Mouse (Mus musculus) neural tube, embryonic 13.5 days (tissue): ENCODE data around the gene Cul1. TPM values are rescaled to one million over a fixed set of nuclear protein-coding genes. Genes with fewer than 3 reads are reported as not detected.

Experiments used
- ATAC-seq: fragments of 200-750 bp; cut with Nextera tagmentation; 2 replicates; pipeline ENCODE4 v1.8.0; 2017; ENCODE audit warnings: low read depth, mild to moderate bottlenecking, moderate TSS enrichment, moderate library complexity
- H3K27ac ChIP-seq: fragments of 300-500 bp; sonication (generic); replicated peaks from 2 replicates; pipeline ENCODE4 v1.5.1; 2015; ENCODE audit warnings: moderate library complexity, mild to moderate bottlenecking, inconsistent platforms
- H3K27me3 ChIP-seq: fragments of 300-500 bp; sonication (generic); 2 replicates; pipeline ENCODE4 v1.6.1; 2015; ENCODE audit warnings: mild to moderate bottlenecking, inconsistent platforms
- H3K36me3 ChIP-seq: fragments of 300-500 bp; sonication (generic); 2 replicates; pipeline ENCODE4 v1.6.1; 2015; ENCODE audit warnings: mild to moderate bottlenecking, inconsistent platforms
- H3K4me1 ChIP-seq: fragments of 300-500 bp; sonication (generic); replicated peaks from 2 replicates; pipeline ENCODE4 v1.6.1; 2015; ENCODE audit warnings: inconsistent platforms
- H3K4me2 ChIP-seq: fragments of 300-500 bp; sonication (generic); 2 replicates; pipeline ENCODE4 v1.6.1; 2015; ENCODE audit warnings: inconsistent platforms, mild to moderate bottlenecking, moderate library complexity
- H3K4me3 ChIP-seq: fragments of 300-500 bp; sonication (generic); 2 replicates; pipeline ENCODE4 v1.5.1; 2015; ENCODE audit warnings: mild to moderate bottlenecking, inconsistent platforms
- H3K9ac ChIP-seq: fragments of 300-500 bp; sonication (generic); 2 replicates; pipeline ENCODE4 v1.6.1; 2015; ENCODE audit warnings: moderate library complexity, mild to moderate bottlenecking, inconsistent platforms
- H3K9me3 ChIP-seq: fragments of 300-500 bp; sonication (generic); 2 replicates; pipeline ENCODE4 v1.6.1; 2016; ENCODE audit warnings: inconsistent platforms
- WGBS: fragments of 180-500 bp; shearing (Covaris S2); methylation state at CpG from one replicate; pipeline ENCODE4 v1.1.7; 2015; 5-methylcytosine and 5-hydroxymethylcytosine counted together
- polyA plus RNA-seq: library from polyadenylated mRNA; unstranded; fragments of >200 nt; fragmentation: Nextera tagmentation; extraction: Ambion mirVana; gene quantifications from 2 replicates; pipeline ENCODE4 v1.2.1, GENCODE M21; 2015

Gene Cul1
- polyA plus RNA-seq, 1 experiment from 2014 or later, result 116 TPM

DNA sequence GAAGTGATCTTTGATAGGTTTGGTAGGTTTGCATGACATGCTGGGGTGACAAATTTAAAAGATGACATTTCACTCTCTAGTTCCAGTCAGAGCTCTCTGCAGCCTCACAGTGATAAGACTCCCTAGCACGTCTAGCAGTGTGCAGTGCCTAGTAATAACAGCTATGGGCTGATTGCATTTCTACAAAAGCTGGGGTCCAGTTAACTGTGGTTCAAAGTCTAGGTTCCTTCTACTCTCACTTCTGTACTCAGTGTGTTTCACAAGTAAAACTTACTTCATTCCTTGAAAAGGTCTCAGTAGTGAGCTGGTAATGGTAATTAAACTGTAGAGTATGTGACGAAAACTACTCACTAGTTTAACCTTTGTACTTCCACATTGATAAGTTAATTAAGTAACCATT lies 66.8 kb downstream of the Cul1 start:
- Histone ChIP-seq H3K36me3 (peaks cover 91% of the 10 kb centered on the region), H3K4me3 (no peak overlapping the region), H3K4me2 (no peak overlapping the region), H3K27ac (no peak overlapping the region), H3K9ac (no peak overlapping the region), H3K9me3 (no peaks in the 10 kb centered on the region), H3K4me1 (no peaks in the 10 kb centered on the region), H3K27me3 (no peaks in the 10 kb centered on the region)
- 87% methylated on average over 2 of the region's 2 CpGs for WGBS
- no peak for ATAC-seq

DNA sequence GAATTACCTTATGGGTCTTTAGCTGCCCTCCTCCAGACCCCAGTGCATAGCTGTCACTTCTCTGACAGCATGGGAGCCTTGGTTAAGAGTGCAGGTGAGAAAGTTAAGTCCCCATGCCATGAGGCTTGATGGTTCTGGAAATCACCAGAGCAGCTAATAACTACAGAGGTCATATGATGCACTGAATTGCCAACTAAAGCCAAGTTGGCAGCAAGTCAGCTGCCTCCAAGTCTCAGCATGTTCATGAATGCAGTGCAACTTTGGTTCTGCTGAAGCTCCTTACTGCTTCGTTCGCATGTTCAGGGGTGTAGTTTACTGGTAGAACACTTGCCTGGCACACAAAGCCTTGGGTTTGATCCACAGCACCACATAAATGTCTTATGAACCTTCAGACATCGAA lies 69.2 kb downstream of the Cul1 start:
- H3K9ac ChIP-seq, result no peak overlapping the region
- H3K4me3 ChIP-seq, result no peak overlapping the region
- no peaks in the 10 kb centered on the region for H3K4me1 ChIP-seq
- H3K9me3 ChIP-seq, result no peaks in the 10 kb centered on the region
- ATAC-seq, result no peak
- no peak overlapping the region for H3K4me2 ChIP-seq
- H3K36me3 ChIP-seq, result peaks cover 90% of the 10 kb centered on the region
- WGBS, result 95% methylated on average over 3 of the region's 3 CpGs
- no peaks in the 10 kb centered on the region for H3K27me3 ChIP-seq
- no peak overlapping the region for H3K27ac ChIP-seq

DNA sequence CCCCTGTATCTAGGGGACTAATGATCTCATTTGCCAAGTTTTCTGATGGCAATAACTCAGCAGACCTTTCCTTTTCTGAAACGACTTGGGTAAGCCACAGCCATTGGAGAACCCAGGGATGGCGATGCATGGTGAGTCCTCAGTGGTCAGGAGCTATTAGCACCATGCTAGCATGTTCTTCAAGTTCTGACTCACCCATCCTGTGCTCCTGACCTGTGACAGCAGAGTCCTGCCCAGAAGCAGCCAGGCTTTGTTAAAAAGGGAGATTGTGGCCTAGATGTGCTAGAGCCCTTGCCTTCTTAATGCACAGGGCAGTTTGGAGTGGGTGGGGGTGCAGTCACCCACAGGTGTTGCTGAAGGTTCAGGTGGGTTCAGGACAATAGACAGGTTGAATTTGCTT lies 71.8 kb downstream of the Cul1 start:
- ATAC-seq, result no peak
- H3K27me3 ChIP-seq, result no peaks in the 10 kb centered on the region
- H3K4me3 ChIP-seq, result no peak overlapping the region
- no peak overlapping the region for H3K4me2 ChIP-seq
- peaks cover 90% of the 10 kb centered on the region for H3K36me3 ChIP-seq
- H3K27ac ChIP-seq, result no peak overlapping the region
- WGBS, result 87% methylated on average over 2 of the region's 2 CpGs
- no peaks in the 10 kb centered on the region for H3K4me1 ChIP-seq
- no peaks in the 10 kb centered on the region for H3K9me3 ChIP-seq
- H3K9ac ChIP-seq, result no peak overlapping the region

DNA sequence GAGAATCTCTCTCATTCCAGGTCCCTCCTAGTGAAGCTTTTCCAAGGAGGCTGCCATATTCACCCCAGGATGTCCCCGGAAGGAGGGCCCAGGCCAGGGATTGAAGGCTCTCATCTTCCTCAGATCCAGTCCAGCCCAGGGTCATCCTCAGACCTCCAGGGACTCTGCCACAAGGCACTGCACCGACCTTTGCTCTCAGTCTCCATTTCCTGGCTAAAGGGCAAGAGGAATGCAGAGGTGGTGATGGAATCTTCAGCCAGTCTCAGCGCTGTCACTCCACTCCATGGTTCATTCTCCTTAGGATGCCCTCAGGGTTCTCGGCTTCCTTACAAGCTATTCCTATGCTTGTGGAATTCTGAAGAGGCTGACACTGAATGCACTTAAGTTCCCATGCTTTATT lies 73.2 kb downstream of the Cul1 start:
- Histone ChIP-seq H3K4me2 (no peak overlapping the region), H3K4me1 (no peaks in the 10 kb centered on the region), H3K27me3 (no peaks in the 10 kb centered on the region), H3K36me3 (peaks cover 92% of the 10 kb centered on the region), H3K9ac (no peak overlapping the region), H3K4me3 (no peak overlapping the region), H3K27ac (no peak overlapping the region), H3K9me3 (no peaks in the 10 kb centered on the region)
- 77% methylated on average over 4 of the region's 4 CpGs for WGBS
- 0 out of 2 replicates have a peak, but pooled peaks have one; percentile 15 for ATAC-seq

DNA sequence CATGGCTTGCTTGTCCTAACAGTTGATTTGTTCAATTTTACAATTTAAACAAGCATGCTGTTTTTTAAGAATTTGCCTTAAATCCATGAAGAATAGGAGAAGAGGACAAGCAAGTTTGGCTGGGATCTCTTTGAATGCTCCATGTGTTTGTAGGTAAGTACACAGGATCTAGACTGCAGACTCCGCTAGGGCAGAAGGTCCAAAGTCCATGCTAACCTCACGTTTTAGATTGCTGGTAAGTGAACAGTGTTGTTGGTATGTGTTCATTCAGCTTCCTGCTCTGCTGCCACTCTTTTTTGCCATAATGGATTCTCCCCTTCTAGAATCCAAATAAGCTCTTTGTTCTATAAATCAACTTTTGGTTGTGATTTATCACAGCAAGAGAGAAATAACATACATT lies 73.9 kb downstream of the Cul1 start:
- H3K36me3 ChIP-seq, result peaks cover 95% of the 10 kb centered on the region
- 84% methylated on average over 2 of the region's 2 CpGs for WGBS
- no peaks in the 10 kb centered on the region for H3K9me3 ChIP-seq

DNA sequence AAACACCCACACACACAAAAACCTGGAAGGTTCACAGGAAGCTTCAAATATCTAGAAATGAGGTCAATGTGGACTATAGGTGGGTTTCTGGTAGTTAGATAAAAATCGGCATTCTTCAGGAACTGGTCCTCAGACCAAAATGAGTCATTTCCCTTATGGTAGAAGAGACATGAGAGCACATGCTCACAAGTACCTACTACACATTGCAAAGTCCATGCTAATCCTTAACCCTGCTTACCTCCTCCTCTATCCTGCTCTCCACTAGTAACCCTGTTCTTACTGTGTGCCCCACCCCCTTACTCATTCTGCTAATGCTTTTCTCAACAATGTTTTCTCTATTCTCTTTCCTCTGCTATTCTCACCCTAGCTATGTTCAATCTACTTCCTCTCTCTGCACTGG lies 74.5 kb downstream of the Cul1 start:
- no peak for ATAC-seq
- Histone ChIP-seq H3K36me3 (peaks cover 95% of the 10 kb centered on the region), H3K9me3 (no peaks in the 10 kb centered on the region)

More for the DNA sequence above, 73.9 kb downstream of the Cul1 start:
- H3K27ac ChIP-seq, result peak overlapping the region; percentile 10; the same call in 1 of the 2 replicates
- no peak overlapping the region for H3K4me2 ChIP-seq
- no peaks in the 10 kb centered on the region for H3K27me3 ChIP-seq
- no peaks in the 10 kb centered on the region for H3K4me1 ChIP-seq
- no peak for ATAC-seq
- H3K4me3 ChIP-seq, result no peak overlapping the region
- no peak overlapping the region for H3K9ac ChIP-seq

DNA sequence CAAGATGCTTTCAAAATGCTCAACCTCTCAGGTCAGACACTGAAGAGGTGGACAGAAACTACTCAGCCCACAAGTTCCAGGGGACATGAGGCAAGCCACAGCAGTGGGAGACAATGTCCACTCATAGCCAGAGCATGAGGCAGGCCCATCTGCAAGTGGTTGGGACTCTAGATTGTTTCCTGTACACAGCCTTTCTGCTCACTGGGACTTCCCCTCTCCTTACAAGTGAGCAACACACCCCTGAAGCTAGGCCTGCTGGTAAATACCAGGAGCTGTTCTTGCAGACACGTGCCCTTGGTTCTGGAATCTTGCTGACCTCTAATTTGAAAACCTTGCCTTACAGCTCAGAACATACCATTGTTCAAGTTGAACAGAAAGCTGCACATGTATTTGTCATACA lies 79.3 kb downstream of the Cul1 start:
- no peak for ATAC-seq
- H3K36me3 ChIP-seq, result peaks cover 89% of the 10 kb centered on the region
- H3K4me3 ChIP-seq, result no peak overlapping the region
- no peak overlapping the region; the same call in 1 of the 2 replicates for H3K27ac ChIP-seq
- H3K9me3 ChIP-seq, result no peaks in the 10 kb centered on the region
- 93% methylated on average over 1 of the region's 1 CpGs for WGBS
- H3K4me2 ChIP-seq, result no peak overlapping the region
- H3K4me1 ChIP-seq, result no peaks in the 10 kb centered on the region
- H3K9ac ChIP-seq, result no peak overlapping the region
- H3K27me3 ChIP-seq, result no peaks in the 10 kb centered on the region

More for the DNA sequence above, 74.5 kb downstream of the Cul1 start:
- WGBS, result 94% methylated on average over 1 of the region's 1 CpGs
- no peaks in the 10 kb centered on the region for H3K4me1 ChIP-seq
- H3K4me2 ChIP-seq, result no peak overlapping the region
- no peak overlapping the region for H3K4me3 ChIP-seq
- H3K9ac ChIP-seq, result no peak overlapping the region
- no peak overlapping the region; the same call in 1 of the 2 replicates for H3K27ac ChIP-seq
- H3K27me3 ChIP-seq, result no peaks in the 10 kb centered on the region

DNA sequence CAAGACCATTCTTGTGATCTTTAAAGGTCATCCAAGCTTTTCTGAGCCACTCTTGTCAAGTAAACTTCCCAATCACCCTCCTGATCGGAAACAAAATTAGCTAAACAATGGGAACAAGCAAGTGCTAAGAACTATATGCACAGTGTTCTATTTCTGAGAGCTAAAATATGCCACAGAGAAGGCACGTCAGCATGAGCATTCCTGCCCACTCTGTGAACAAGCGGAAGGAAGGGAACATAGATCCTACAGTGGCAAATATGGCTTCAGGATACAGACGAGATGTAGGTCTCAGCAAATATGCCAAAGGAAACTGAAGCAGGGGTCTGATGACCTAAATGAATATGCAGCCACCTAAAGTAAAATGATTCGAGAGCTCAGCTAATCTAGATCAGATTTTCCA lies 82.1 kb downstream of the Cul1 start:
- no peak overlapping the region for H3K27ac ChIP-seq
- no peaks in the 10 kb centered on the region for H3K9me3 ChIP-seq
- H3K4me3 ChIP-seq, result no peak overlapping the region
- no peaks in the 10 kb centered on the region for H3K27me3 ChIP-seq
- no peak overlapping the region for H3K4me2 ChIP-seq
- 93% methylated on average over 5 of the region's 5 CpGs for WGBS
- no peak overlapping the region for H3K9ac ChIP-seq
- peaks cover 66% of the 10 kb centered on the region for H3K36me3 ChIP-seq
- no peaks in the 10 kb centered on the region for H3K4me1 ChIP-seq
- ATAC-seq, result no peak

DNA sequence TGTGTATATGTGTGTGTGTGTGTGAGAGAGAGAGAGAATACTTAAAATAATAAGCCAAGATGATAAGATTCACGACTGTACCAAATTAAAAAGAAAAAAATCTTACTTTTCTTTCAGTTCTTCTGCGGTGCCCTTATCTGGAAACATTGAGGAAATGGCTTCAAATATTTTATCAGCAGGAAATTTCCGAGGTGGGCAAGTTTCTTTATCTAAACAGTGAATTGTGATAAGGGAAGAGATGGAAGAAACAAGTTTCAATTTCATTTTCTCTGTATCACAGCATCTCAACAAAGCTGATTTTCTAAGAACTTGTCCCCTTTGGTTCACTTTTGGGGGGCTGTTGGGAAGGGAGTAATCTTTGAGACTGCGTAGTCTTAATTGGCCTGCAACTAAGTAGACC lies 99.1 kb downstream of the Cul1 start:
- no peaks in the 10 kb centered on the region for H3K4me1 ChIP-seq
- peaks cover 75% of the 10 kb centered on the region for H3K36me3 ChIP-seq
- no peak overlapping the region for H3K4me3 ChIP-seq
- H3K9me3 ChIP-seq, result no peaks in the 10 kb centered on the region
- no peak for ATAC-seq
- H3K27ac ChIP-seq, result no peak overlapping the region
- H3K27me3 ChIP-seq, result no peaks in the 10 kb centered on the region
- H3K9ac ChIP-seq, result no peak overlapping the region
- 94% methylated on average over 4 of the region's 4 CpGs for WGBS
- H3K4me2 ChIP-seq, result no peak overlapping the region

DNA sequence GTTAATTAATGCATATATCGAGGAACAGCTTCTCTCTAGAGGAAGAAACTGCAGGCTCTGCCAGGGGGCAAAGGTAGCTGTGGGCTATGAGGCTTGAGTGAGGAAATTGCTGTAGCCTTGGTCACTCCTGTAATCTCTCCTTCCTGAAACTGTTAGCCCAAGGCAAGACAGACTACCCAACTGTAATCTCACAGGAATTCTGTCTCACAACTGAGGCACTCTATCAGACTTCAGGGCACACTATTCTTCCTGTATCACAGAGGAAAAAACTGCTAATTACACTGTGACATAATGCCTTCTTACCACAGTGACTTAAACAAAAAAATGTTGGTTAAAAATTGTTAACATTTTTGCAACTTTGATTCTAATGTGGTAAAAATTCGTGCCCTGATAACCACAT lies 106.1 kb downstream of the Cul1 start:
- H3K9me3 ChIP-seq, result no peaks in the 10 kb centered on the region
- WGBS, result 96% methylated on average over 2 of the region's 2 CpGs
- no peak overlapping the region for H3K9ac ChIP-seq
- H3K27ac ChIP-seq, result no peak overlapping the region
- H3K27me3 ChIP-seq, result no peaks in the 10 kb centered on the region
- no peak overlapping the region for H3K4me3 ChIP-seq
- peaks cover 59% of the 10 kb centered on the region for H3K36me3 ChIP-seq
- no peak for ATAC-seq
- H3K4me1 ChIP-seq, result no peaks in the 10 kb centered on the region
- H3K4me2 ChIP-seq, result no peak overlapping the region

DNA sequence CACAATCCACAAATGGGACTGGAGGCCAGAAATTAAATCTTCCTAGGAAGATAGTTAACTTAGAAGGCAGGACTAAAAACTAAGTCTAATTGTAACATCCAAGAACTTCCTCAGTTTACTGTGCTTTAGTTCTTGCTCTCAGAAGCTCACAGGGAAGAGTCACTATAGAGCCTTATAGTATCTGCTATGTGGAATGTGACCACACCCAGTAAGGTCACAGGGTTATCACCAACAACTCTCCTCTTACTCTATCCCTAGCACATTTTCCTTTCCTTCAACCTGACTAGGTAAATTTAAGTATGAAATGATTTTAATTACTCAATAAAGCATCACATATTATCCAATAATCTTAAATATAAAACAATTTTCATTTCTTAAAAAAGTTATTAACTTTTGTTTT lies 107.2 kb downstream of the Cul1 start:
- H3K36me3 ChIP-seq, result peaks cover 54% of the 10 kb centered on the region
- H3K4me3 ChIP-seq, result no peak overlapping the region
- no peaks in the 10 kb centered on the region for H3K9me3 ChIP-seq
- H3K4me1 ChIP-seq, result no peaks in the 10 kb centered on the region
- H3K27ac ChIP-seq, result no peak overlapping the region
- H3K4me2 ChIP-seq, result no peak overlapping the region
- no peaks in the 10 kb centered on the region for H3K27me3 ChIP-seq
- H3K9ac ChIP-seq, result no peak overlapping the region
- no peak for ATAC-seq

DNA sequence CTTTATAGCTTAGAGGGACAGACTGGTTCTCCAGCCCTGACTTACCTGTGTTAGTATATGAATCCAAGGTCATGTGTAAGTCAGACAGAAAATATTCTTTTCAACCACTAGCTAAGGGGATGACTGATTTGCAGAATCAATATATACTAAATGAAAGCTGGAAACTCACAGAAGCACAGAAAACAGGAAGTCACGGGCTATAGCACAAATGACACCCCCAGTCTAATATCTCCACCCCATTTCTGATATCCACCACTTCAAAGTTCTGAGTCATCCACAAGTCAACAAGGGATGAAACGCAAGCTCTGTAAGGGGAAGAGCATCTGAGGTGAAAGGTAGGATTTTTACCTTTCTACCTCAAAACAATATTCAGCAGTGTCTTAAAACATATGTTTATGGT lies 107.6 kb downstream of the Cul1 start:
- Histone ChIP-seq H3K36me3 (peaks cover 49% of the 10 kb centered on the region), H3K4me3 (no peak overlapping the region), H3K9ac (no peak overlapping the region), H3K9me3 (no peaks in the 10 kb centered on the region), H3K4me1 (no peaks in the 10 kb centered on the region), H3K4me2 (no peak overlapping the region), H3K27me3 (no peaks in the 10 kb centered on the region), H3K27ac (no peak overlapping the region)
- WGBS, result 89% methylated on average over 2 of the region's 2 CpGs
- no peak for ATAC-seq

DNA sequence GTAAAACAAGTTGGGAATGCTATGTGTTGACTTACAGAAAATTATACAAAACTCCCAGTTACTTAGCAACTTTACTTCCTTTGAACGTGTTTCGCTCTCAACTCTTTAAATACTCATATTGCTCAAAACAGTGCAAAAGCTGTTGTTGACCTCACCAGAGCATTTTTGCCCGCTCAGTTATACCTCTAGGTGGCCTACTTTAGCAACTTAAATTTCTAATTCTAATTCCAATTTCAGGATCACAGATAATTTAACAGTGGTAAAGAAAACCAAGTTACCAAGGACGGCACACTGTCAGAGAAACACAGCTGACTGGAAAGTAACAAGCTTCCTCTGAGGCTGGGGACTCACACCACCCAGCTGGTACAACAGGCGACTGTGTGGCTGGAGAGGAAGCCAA lies 108.2 kb downstream of the Cul1 start:
- Histone ChIP-seq H3K4me3 (no peak overlapping the region), H3K36me3 (peaks cover 47% of the 10 kb centered on the region), H3K4me2 (no peak overlapping the region), H3K27ac (no peak overlapping the region), H3K27me3 (no peaks in the 10 kb centered on the region), H3K4me1 (no peaks in the 10 kb centered on the region), H3K9me3 (no peaks in the 10 kb centered on the region), H3K9ac (no peak overlapping the region)
- ATAC-seq, result no peak
- 88% methylated on average over 5 of the region's 5 CpGs for WGBS
